Mouse (Mus musculus) heart, postnatal 0 days (tissue): ENCODE measurements at regions not wholly inside any gene's neighbourhood (a gene's known extent, or its start where the extent isn't known, plus 50 kb on each side); places are given as distances from the start of the nearest gene placed in this dataset.

Experiments used
- ATAC-seq: fragments of 200-750 bp; cut with Nextera tagmentation; 2 replicates; pipeline ENCODE4 v1.8.0; 2017; ENCODE audit warnings: low read depth, moderate number of reproducible peaks, moderate library complexity; ENCODE audit not compliant: insufficient read depth
- DNase-seq: peaks from one replicate; pipeline ENCODE4 v3.0.0-alpha.2; 2016; ENCODE audit warnings: low spot score
- H3K27ac ChIP-seq: fragments of 300-500 bp; sonication (generic); 2 replicates; pipeline ENCODE4 v1.5.1; 2014; ENCODE audit warnings: low read depth, mild to moderate bottlenecking
- H3K27me3 ChIP-seq: fragments of 300-500 bp; sonication (generic); 2 replicates; pipeline ENCODE4 v1.6.1; 2014; ENCODE audit warnings: low read length, mixed read lengths; ENCODE audit not compliant: control insufficient read depth, insufficient read depth
- H3K36me3 ChIP-seq: fragments of 300-500 bp; sonication (generic); replicated peaks from 2 replicates; pipeline ENCODE4 v1.6.1; 2014; ENCODE audit warnings: low read length, mixed read lengths; ENCODE audit not compliant: control insufficient read depth, insufficient read depth
- H3K4me1 ChIP-seq: fragments of 300-500 bp; sonication (generic); 2 replicates; pipeline ENCODE4 v1.6.1; 2014; ENCODE audit warnings: antibody characterized with exemption; ENCODE audit not compliant: control insufficient read depth, insufficient read depth
- H3K4me2 ChIP-seq: fragments of 300-500 bp; sonication (generic); 2 replicates; pipeline ENCODE4 v1.6.1; 2014; ENCODE audit warnings: low read depth, mild to moderate bottlenecking, low read length, moderate library complexity
- H3K4me3 ChIP-seq: fragments of 300-500 bp; sonication (generic); 2 replicates; pipeline ENCODE4 v1.5.1; 2014; ENCODE audit warnings: low read depth, low read length
- H3K9ac ChIP-seq: fragments of 300-500 bp; sonication (generic); replicated peaks from 2 replicates; pipeline ENCODE4 v1.6.1; 2014; ENCODE audit warnings: low read depth, low read length, mixed read lengths
- H3K9me3 ChIP-seq: fragments of 300-500 bp; sonication (generic); replicated peaks from 2 replicates; pipeline ENCODE4 v1.6.1; 2016; ENCODE audit warnings: low read length; ENCODE audit not compliant: control insufficient read depth
- CTCF ChIP-seq: IDR thresholded peaks from 2 replicates; pipeline ENCODE4 v1.5.1; 2016; ENCODE audit warnings: antibody characterized with exemption, control low read depth, low read depth
- EP300 ChIP-seq: IDR thresholded peaks from 2 replicates; pipeline ENCODE4 v1.6.1; 2016; ENCODE audit warnings: antibody characterized with exemption, low read depth
- WGBS: fragments of 180-500 bp; shearing (Covaris S2); extraction: QIAGEN DNeasy Blood & Tissue Kit; methylation state at CpG from one replicate; pipeline ENCODE4 v1.1.7; 2014; 5-methylcytosine and 5-hydroxymethylcytosine counted together

GRCm38 (mm10) chr5:33519394-33519793 lies 85.6 kb upstream of the Nkx1-1 start:
- H3K4me3 ChIP-seq: no peak overlapping the region
- no peak overlapping the region for H3K4me2 ChIP-seq
- H3K9me3 ChIP-seq: no peaks in the 10 kb centered on the region
- H3K9ac ChIP-seq: no peak overlapping the region
- WGBS: 75% methylated on average over 3 of the region's 3 CpGs
- TF ChIP-seq CTCF: no peak
- TF ChIP-seq EP300: no peak
- H3K4me1 ChIP-seq: no peaks in the 10 kb centered on the region
- no peaks in the 10 kb centered on the region for H3K36me3 ChIP-seq
- H3K27me3 ChIP-seq: no peaks in the 10 kb centered on the region
- H3K27ac ChIP-seq: no peak overlapping the region
- ATAC-seq (no peak), DNase-seq (no peak)

GRCm38 (mm10) chr5:33518860-33519259 lies 85.1 kb upstream of the Nkx1-1 start:
- WGBS: 63% methylated on average over 6 of the region's 6 CpGs

GRCm38 (mm10) chr5:33517625-33518024 lies 83.8 kb upstream of the Nkx1-1 start:
- no peak overlapping the region for H3K9ac ChIP-seq
- H3K9me3 ChIP-seq: no peaks in the 10 kb centered on the region
- no peak overlapping the region for H3K4me3 ChIP-seq
- H3K4me2 ChIP-seq: no peak overlapping the region
- no peaks in the 10 kb centered on the region for H3K36me3 ChIP-seq
- no peak for ATAC-seq
- no peak for DNase-seq
- H3K4me1 ChIP-seq: no peaks in the 10 kb centered on the region
- H3K27ac ChIP-seq: no peak overlapping the region
- H3K27me3 ChIP-seq: no peaks in the 10 kb centered on the region
- WGBS: 65% methylated on average over 8 of the region's 8 CpGs
- TF ChIP-seq CTCF: peak; percentile 14; the same call in 1 of the 2 replicates
- TF ChIP-seq EP300: no peak

More at GRCm38 (mm10) chr5:33518860-33519259, 85.1 kb upstream of the Nkx1-1 start:
- Histone ChIP-seq H3K9ac (no peak overlapping the region), H3K4me2 (no peak overlapping the region), H3K27ac (no peak overlapping the region), H3K4me1 (no peaks in the 10 kb centered on the region), H3K9me3 (no peaks in the 10 kb centered on the region), H3K36me3 (no peaks in the 10 kb centered on the region), H3K4me3 (no peak overlapping the region), H3K27me3 (no peaks in the 10 kb centered on the region)
- DNase-seq (no peak), ATAC-seq (no peak)
- TF ChIP-seq EP300 (no peak), CTCF (no peak)

- no peak overlapping the region for H3K27ac ChIP-seq
- TF ChIP-seq EP300 (no peak), CTCF (no peak)
- no peaks in the 10 kb centered on the region for H3K9me3 ChIP-seq
- no peaks in the 10 kb centered on the region for H3K4me1 ChIP-seq
- DNase-seq (no peak), ATAC-seq (no peak)
- no peak overlapping the region for H3K4me2 ChIP-seq
- no peaks in the 10 kb centered on the region for H3K36me3 ChIP-seq
- no peak overlapping the region for H3K9ac ChIP-seq
- WGBS: 74% methylated on average over 3 of the region's 3 CpGs
- H3K27me3 ChIP-seq: no peaks in the 10 kb centered on the region
- H3K4me3 ChIP-seq: no peak overlapping the region
Measured at GRCm38 (mm10) chr5:33516211-33516610, 82.4 kb upstream of the Nkx1-1 start.

GRCm38 (mm10) chr5:33512253-33512884 lies 78.6 kb upstream of the Nkx1-1 start:
- TF ChIP-seq EP300 (no peak), CTCF (no peak)
- H3K27ac ChIP-seq: no peak overlapping the region
- no peak overlapping the region for H3K4me2 ChIP-seq
- no peak overlapping the region for H3K9ac ChIP-seq
- 46% methylated on average over 22 of the region's 22 CpGs for WGBS
- no peaks in the 10 kb centered on the region for H3K36me3 ChIP-seq
- H3K4me3 ChIP-seq: no peak overlapping the region
- no peaks in the 10 kb centered on the region for H3K9me3 ChIP-seq
- ATAC-seq (no peak), DNase-seq (no peak)
- no peaks in the 10 kb centered on the region for H3K4me1 ChIP-seq
- no peaks in the 10 kb centered on the region for H3K27me3 ChIP-seq

GRCm38 (mm10) chr5:33511529-33512252 lies 77.9 kb upstream of the Nkx1-1 start:
- Histone ChIP-seq H3K27ac (no peak overlapping the region), H3K9ac (no peak overlapping the region), H3K27me3 (no peaks in the 10 kb centered on the region), H3K4me1 (no peaks in the 10 kb centered on the region), H3K36me3 (no peaks in the 10 kb centered on the region), H3K9me3 (no peaks in the 10 kb centered on the region), H3K4me3 (no peak overlapping the region), H3K4me2 (no peak overlapping the region)
- ATAC-seq (no peak), DNase-seq (no peak)
- 69% methylated on average over 25 of the region's 25 CpGs for WGBS
- TF ChIP-seq EP300 (no peak), CTCF (no peak)
